Mouse (Mus musculus): ENCODE measurements around the gene Lsm6.

DNA sequence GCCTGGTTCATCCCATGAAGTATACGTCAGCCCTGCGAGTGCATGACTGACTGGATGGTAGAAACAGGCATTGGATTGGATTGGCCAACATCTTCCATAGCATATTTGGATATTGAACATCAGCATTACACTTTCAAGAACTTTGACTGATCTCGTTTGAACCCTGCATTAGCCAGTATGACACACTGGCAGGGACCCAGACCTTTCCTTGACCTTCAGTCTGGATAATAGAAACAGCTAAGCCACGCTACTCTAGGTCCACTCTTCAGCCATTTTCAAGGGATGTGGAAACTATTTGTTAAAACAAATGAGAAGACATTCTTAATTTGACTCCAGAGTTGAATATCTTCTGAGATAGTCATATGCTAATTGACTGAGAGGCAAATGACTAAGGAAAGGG lies 3.6 kb upstream of the Lsm6 start:
- no peak for TF ChIP-seq FLI1 (IDR thresholded peaks at IDR 0.05; ENCODE audit: low read length)
- TF ChIP-seq GATA1 (IDR thresholded peaks at IDR 0.05; ENCODE audit: borderline replicate concordance, low read length), result no peak

Data from megakaryocyte, embryonic 14.5 days (primary cell).